Mouse (Mus musculus) small intestine, adult 2 months (tissue): ENCODE data around the gene Astn2. TPM values are rescaled to one million over a fixed set of nuclear protein-coding genes. Genes with fewer than 3 reads are reported as not detected.

Source experiments
- H3K27ac ChIP-seq: fragments of 200-500 bp; 2 replicates; pipeline ENCODE4 v1.5.1; 2012; ENCODE audit warnings: low read depth, low read length, control low read depth, inconsistent platforms; ENCODE audit not compliant: insufficient read depth
- H3K27me3 ChIP-seq: fragments of 200-500 bp; 2 replicates; pipeline ENCODE4 v1.6.1; 2012; ENCODE audit warnings: mild to moderate bottlenecking, moderate library complexity, low read length, inconsistent platforms; ENCODE audit not compliant: control insufficient read depth, insufficient read depth
- H3K36me3 ChIP-seq: fragments of 200-500 bp; 2 replicates; pipeline ENCODE4 v1.6.1; 2012; ENCODE audit warnings: mild to moderate bottlenecking, low read length, control low read depth, inconsistent platforms; ENCODE audit not compliant: control insufficient read depth, insufficient read depth
- H3K4me1 ChIP-seq: fragments of 200-500 bp; 2 replicates; pipeline ENCODE4 v1.6.1; 2012; ENCODE audit warnings: low read length, inconsistent platforms, mixed read lengths; ENCODE audit not compliant: control insufficient read depth, insufficient read depth, insufficient read length
- H3K4me3 ChIP-seq: fragments of 200-500 bp; 2 replicates; pipeline ENCODE4 v1.5.1; 2012; ENCODE audit warnings: low read depth, mild to moderate bottlenecking, control low read depth, inconsistent platforms, low read length, moderate library complexity
- CTCF ChIP-seq: fragments of 200-500 bp; IDR thresholded peaks from 2 replicates; pipeline ENCODE4 v1.5.1; 2012; ENCODE audit warnings: low read depth, mild to moderate bottlenecking, control low read depth, inconsistent platforms, low read length, moderate library complexity, mixed read lengths; ENCODE audit not compliant: insufficient replicate concordance, insufficient read length; ENCODE audit errors: extremely low read depth
- POLR2A ChIP-seq: fragments of 200-500 bp; IDR thresholded peaks from 2 replicates; pipeline ENCODE4 v1.6.1; 2012; ENCODE audit warnings: low read depth, mild to moderate bottlenecking, control low read depth, inconsistent platforms, low read length, moderate library complexity
- WGBS: fragments of 180-500 bp; shearing (Covaris S2); methylation state at CpG from one replicate; pipeline ENCODE4 v1.1.7; 2018; 5-methylcytosine and 5-hydroxymethylcytosine counted together
- polyA plus RNA-seq: library from polyadenylated mRNA; depleted of rRNA; stranded (reverse); fragments of >200 nt; gene quantifications from 2 replicates; pipeline ENCODE4 v1.2.3, GENCODE M21; 2012

Gene Astn2
- polyA plus RNA-seq, 1 experiment: 0.37 TPM

GRCm38 (mm10) chr4:65717899-65718298 lies 686.5 kb downstream of the Astn2 start:
- Histone ChIP-seq H3K27me3 (no peaks in the 10 kb centered on the region), H3K4me1 (no peaks in the 10 kb centered on the region), H3K36me3 (no peaks in the 10 kb centered on the region), H3K27ac (no peak overlapping the region), H3K4me3 (no peak overlapping the region)
- 81% methylated on average over 1 of the region's 1 CpGs for WGBS
- TF ChIP-seq POLR2A (no peak), CTCF (no peak)

GRCm38 (mm10) chr4:65716086-65716485 lies 688.3 kb downstream of the Astn2 start:
- 78% methylated on average over 2 of the region's 2 CpGs for WGBS
- Histone ChIP-seq H3K27ac (no peak overlapping the region), H3K27me3 (no peaks in the 10 kb centered on the region), H3K4me3 (no peak overlapping the region), H3K36me3 (no peaks in the 10 kb centered on the region), H3K4me1 (no peaks in the 10 kb centered on the region)
- TF ChIP-seq POLR2A: no peak
- TF ChIP-seq CTCF: no peak

GRCm38 (mm10) chr4:65711678-65712077 lies 692.7 kb downstream of the Astn2 start:
- Histone ChIP-seq H3K27ac (no peak overlapping the region), H3K27me3 (no peaks in the 10 kb centered on the region), H3K4me1 (no peaks in the 10 kb centered on the region), H3K36me3 (no peaks in the 10 kb centered on the region), H3K4me3 (no peak overlapping the region)
- TF ChIP-seq POLR2A: no peak
- TF ChIP-seq CTCF: no peak
- 74% methylated on average over 2 of the region's 2 CpGs for WGBS

- no peaks in the 10 kb centered on the region for H3K27me3 ChIP-seq
- no peak overlapping the region for H3K27ac ChIP-seq
- H3K4me1 ChIP-seq: no peaks in the 10 kb centered on the region
- H3K4me3 ChIP-seq: no peak overlapping the region
- TF ChIP-seq POLR2A: no peak
- no peak for TF ChIP-seq CTCF
- no peaks in the 10 kb centered on the region for H3K36me3 ChIP-seq
Measured at GRCm38 (mm10) chr4:65710623-65711022, 693.8 kb downstream of the Astn2 start.

- WGBS: 66% methylated on average over 4 of the region's 4 CpGs
- H3K27me3 ChIP-seq: no peaks in the 10 kb centered on the region
- TF ChIP-seq CTCF (no peak), POLR2A (no peak)
- no peaks in the 10 kb centered on the region for H3K4me1 ChIP-seq
- no peaks in the 10 kb centered on the region for H3K36me3 ChIP-seq
- no peak overlapping the region for H3K4me3 ChIP-seq
- no peak overlapping the region for H3K27ac ChIP-seq
Measured at GRCm38 (mm10) chr4:65701848-65702247, 702.6 kb downstream of the Astn2 start.

GRCm38 (mm10) chr4:65699743-65700361 lies 704.6 kb downstream of the Astn2 start:
- no peak overlapping the region for H3K27ac ChIP-seq
- no peaks in the 10 kb centered on the region for H3K4me1 ChIP-seq
- H3K4me3 ChIP-seq: no peak overlapping the region
- H3K27me3 ChIP-seq: no peaks in the 10 kb centered on the region
- 52% methylated on average over 8 of the region's 8 CpGs for WGBS
- no peak for TF ChIP-seq POLR2A
- TF ChIP-seq CTCF: no peak
- no peaks in the 10 kb centered on the region for H3K36me3 ChIP-seq

GRCm38 (mm10) chr4:65695241-65695640 lies 709.2 kb downstream of the Astn2 start:
- TF ChIP-seq CTCF (no peak), POLR2A (no peak)
- no peaks in the 10 kb centered on the region for H3K27me3 ChIP-seq
- 80% methylated on average over 5 of the region's 5 CpGs for WGBS
- no peaks in the 10 kb centered on the region for H3K4me1 ChIP-seq
- H3K36me3 ChIP-seq: no peaks in the 10 kb centered on the region
- no peak overlapping the region for H3K4me3 ChIP-seq
- no peak overlapping the region for H3K27ac ChIP-seq
